Mouse (Mus musculus): Measurements from ENCODE around the gene 9130213A22Rik. TPM values are rescaled to one million over a fixed set of nuclear protein-coding genes. Genes with fewer than 3 reads are reported as not detected.
A peak's percentile ranks its signal among the peaks of the same experiment; 100 is the strongest.

The 9130213A22Rik gene
- polyA plus RNA-seq, 1 experiment from 2014 or later = 0.14 TPM

GRCm38 (mm10) chr11:69100639-69101360, 21.6 kb downstream of the 9130213A22Rik start:
- ATAC-seq (no peak), DNase-seq (ENCODE audit: low spot score) (no peak)
- 92% methylated on average over 20 of the region's 20 CpGs for WGBS
- Histone ChIP-seq H3K27ac (ENCODE audit: low read depth, low read length) (no peak overlapping the region), H3K4me3 (ENCODE audit: low read depth, low read length) (no peak overlapping the region), H3K9ac (ENCODE audit: low read length) (no peak overlapping the region), H3K4me2 (ENCODE audit: low read length) (peak overlapping the region; percentile 84), H3K36me3 (ENCODE audit: control insufficient read depth, insufficient read depth, low read length) (peaks cover 49% of the 10 kb centered on the region), H3K9me3 (replicated peaks; ENCODE audit: control insufficient read depth, low read length) (no peaks in the 10 kb centered on the region), H3K27me3 (replicated peaks; ENCODE audit: control insufficient read depth, insufficient read depth, low read length) (no peaks in the 10 kb centered on the region), H3K4me1 (ENCODE audit: control insufficient read depth, insufficient read depth, low read length) (peaks cover 33% of the 10 kb centered on the region)

- Histone ChIP-seq H3K9me3 (replicated peaks; ENCODE audit: control insufficient read depth, low read length) (no peaks in the 10 kb centered on the region), H3K4me1 (ENCODE audit: control insufficient read depth, insufficient read depth, low read length) (peaks cover 40% of the 10 kb centered on the region), H3K9ac (ENCODE audit: low read length) (peak overlapping the region; percentile 71), H3K4me3 (ENCODE audit: low read depth, low read length) (peak overlapping the region; percentile 46), H3K27me3 (replicated peaks; ENCODE audit: control insufficient read depth, insufficient read depth, low read length) (no peaks in the 10 kb centered on the region), H3K36me3 (ENCODE audit: control insufficient read depth, insufficient read depth, low read length) (peaks cover 41% of the 10 kb centered on the region), H3K27ac (ENCODE audit: low read depth, low read length) (peak overlapping the region; percentile 63), H3K4me2 (ENCODE audit: low read length) (peak overlapping the region; percentile 84)
- ATAC-seq (peak; percentile 29), DNase-seq (ENCODE audit: low spot score) (peak; percentile 90)
- WGBS = under 1% methylated on average over 23 of the region's 23 CpGs
Observed at GRCm38 (mm10) chr11:69099915-69100345, 22.5 kb downstream of the 9130213A22Rik start.

- Histone ChIP-seq H3K36me3 (ENCODE audit: control insufficient read depth, insufficient read depth, low read length) (peaks cover 35% of the 10 kb centered on the region), H3K4me3 (ENCODE audit: low read depth, low read length) (peak overlapping the region; percentile 46), H3K4me2 (ENCODE audit: low read length) (peak overlapping the region; percentile 84), H3K27me3 (replicated peaks; ENCODE audit: control insufficient read depth, insufficient read depth, low read length) (no peaks in the 10 kb centered on the region), H3K27ac (ENCODE audit: low read depth, low read length) (peak overlapping the region; percentile 63), H3K9ac (ENCODE audit: low read length) (peak overlapping the region; percentile 71), H3K4me1 (ENCODE audit: control insufficient read depth, insufficient read depth, low read length) (peaks cover 42% of the 10 kb centered on the region), H3K9me3 (replicated peaks; ENCODE audit: control insufficient read depth, low read length) (no peaks in the 10 kb centered on the region)
- DNase-seq (ENCODE audit: low spot score) = peak; percentile 65
- WGBS = 1% methylated on average over 22 of the region's 22 CpGs
- ATAC-seq = no peak
Observed at GRCm38 (mm10) chr11:69099177-69099914, 23.0 kb downstream of the 9130213A22Rik start.

GRCm38 (mm10) chr11:69098762-69099091, 23.7 kb downstream of the 9130213A22Rik start:
- under 1% methylated on average over 19 of the region's 19 CpGs for WGBS
- DNase-seq (ENCODE audit: low spot score) (peak; percentile 93), ATAC-seq (peak; percentile 6)
- Histone ChIP-seq H3K36me3 (ENCODE audit: control insufficient read depth, insufficient read depth, low read length) (peaks cover 29% of the 10 kb centered on the region), H3K9ac (ENCODE audit: low read length) (peak overlapping the region; percentile 71), H3K4me2 (ENCODE audit: low read length) (peak overlapping the region; percentile 84), H3K4me1 (ENCODE audit: control insufficient read depth, insufficient read depth, low read length) (peaks cover 44% of the 10 kb centered on the region), H3K27ac (ENCODE audit: low read depth, low read length) (peak overlapping the region; percentile 63), H3K27me3 (replicated peaks; ENCODE audit: control insufficient read depth, insufficient read depth, low read length) (no peaks in the 10 kb centered on the region), H3K4me3 (ENCODE audit: low read depth, low read length) (peak overlapping the region; percentile 46), H3K9me3 (replicated peaks; ENCODE audit: control insufficient read depth, low read length) (no peaks in the 10 kb centered on the region)

- H3K36me3 ChIP-seq (ENCODE audit: control insufficient read depth, insufficient read depth, low read length) = peaks cover 23% of the 10 kb centered on the region
- H3K9me3 ChIP-seq (replicated peaks; ENCODE audit: control insufficient read depth, low read length) = no peaks in the 10 kb centered on the region
- H3K9ac ChIP-seq (ENCODE audit: low read length) = peak overlapping the region; percentile 52
- H3K27me3 ChIP-seq (replicated peaks; ENCODE audit: control insufficient read depth, insufficient read depth, low read length) = no peaks in the 10 kb centered on the region
- peaks cover 44% of the 10 kb centered on the region for H3K4me1 ChIP-seq (ENCODE audit: control insufficient read depth, insufficient read depth, low read length)
- H3K27ac ChIP-seq (ENCODE audit: low read depth, low read length) = peak overlapping the region; percentile 74
- peak overlapping the region; percentile 84 for H3K4me2 ChIP-seq (ENCODE audit: low read length)
- no peak for DNase-seq (ENCODE audit: low spot score)
- WGBS = 11% methylated on average over 8 of the region's 8 CpGs
- ATAC-seq = no peak
- peak overlapping the region; percentile 46 for H3K4me3 ChIP-seq (ENCODE audit: low read depth, low read length)
Observed at GRCm38 (mm10) chr11:69098039-69098761, 24.2 kb downstream of the 9130213A22Rik start.

GRCm38 (mm10) chr11:69096987-69097900, 25.1 kb downstream of the 9130213A22Rik start:
- ATAC-seq (peak; percentile 8; the same call in 1 of the 2 replicates), DNase-seq (ENCODE audit: low spot score) (peak; percentile 92)
- Histone ChIP-seq H3K27me3 (replicated peaks; ENCODE audit: control insufficient read depth, insufficient read depth, low read length) (no peaks in the 10 kb centered on the region), H3K9ac (ENCODE audit: low read length) (peak overlapping the region; percentile 52), H3K4me1 (ENCODE audit: control insufficient read depth, insufficient read depth, low read length) (peaks cover 44% of the 10 kb centered on the region), H3K36me3 (ENCODE audit: control insufficient read depth, insufficient read depth, low read length) (peaks cover 19% of the 10 kb centered on the region), H3K27ac (ENCODE audit: low read depth, low read length) (peak overlapping the region; percentile 74), H3K4me2 (ENCODE audit: low read length) (peak overlapping the region; percentile 84), H3K9me3 (replicated peaks; ENCODE audit: control insufficient read depth, low read length) (no peaks in the 10 kb centered on the region), H3K4me3 (ENCODE audit: low read depth, low read length) (peak overlapping the region; percentile 22)
- 2% methylated on average over 29 of the region's 29 CpGs for WGBS

- Histone ChIP-seq H3K9me3 (replicated peaks; ENCODE audit: control insufficient read depth, low read length) (no peaks in the 10 kb centered on the region), H3K9ac (ENCODE audit: low read length) (peak overlapping the region; percentile 33; the same call in 1 of the 2 replicates), H3K4me1 (ENCODE audit: control insufficient read depth, insufficient read depth, low read length) (peaks cover 44% of the 10 kb centered on the region), H3K36me3 (ENCODE audit: control insufficient read depth, insufficient read depth, low read length) (peaks cover 18% of the 10 kb centered on the region), H3K27ac (ENCODE audit: low read depth, low read length) (peak overlapping the region; percentile 74; the same call in 1 of the 2 replicates), H3K4me2 (ENCODE audit: low read length) (peak overlapping the region; percentile 84), H3K4me3 (ENCODE audit: low read depth, low read length) (peak overlapping the region; percentile 22), H3K27me3 (replicated peaks; ENCODE audit: control insufficient read depth, insufficient read depth, low read length) (no peaks in the 10 kb centered on the region)
- 14% methylated on average over 9 of the region's 9 CpGs for WGBS
- DNase-seq (ENCODE audit: low spot score) (no peak), ATAC-seq (no peak)
Observed at GRCm38 (mm10) chr11:69096360-69096986, 25.9 kb downstream of the 9130213A22Rik start.
